Mouse (Mus musculus) neural tube, embryonic 12.5 days (tissue): ENCODE data around the gene Adam12. TPM values are rescaled to one million over a fixed set of nuclear protein-coding genes. Genes with fewer than 3 reads are reported as not detected.

Source experiments
- ATAC-seq: fragments of 200-750 bp; cut with Nextera tagmentation; 2 replicates; pipeline ENCODE4 v1.8.0; 2017; ENCODE audit warnings: low read depth, mild to moderate bottlenecking, moderate TSS enrichment, moderate library complexity; ENCODE audit not compliant: low FRiP score
- H3K27ac ChIP-seq: fragments of 300-500 bp; sonication (generic); 2 replicates; pipeline ENCODE4 v1.5.1; 2016
- H3K27me3 ChIP-seq: fragments of 300-500 bp; sonication (generic); replicated peaks from 2 replicates; pipeline ENCODE4 v1.6.1; 2016; ENCODE audit warnings: mild to moderate bottlenecking
- H3K36me3 ChIP-seq: fragments of 300-500 bp; sonication (generic); 2 replicates; pipeline ENCODE4 v1.6.1; 2016; ENCODE audit warnings: mild to moderate bottlenecking
- H3K4me1 ChIP-seq: fragments of 300-500 bp; sonication (generic); 2 replicates; pipeline ENCODE4 v1.6.1; 2016
- H3K4me2 ChIP-seq: fragments of 300-500 bp; sonication (generic); replicated peaks from 2 replicates; pipeline ENCODE4 v1.6.1; 2016; ENCODE audit warnings: mild to moderate bottlenecking
- H3K4me3 ChIP-seq: fragments of 300-500 bp; sonication (generic); 2 replicates; pipeline ENCODE4 v1.5.1; 2016
- H3K9ac ChIP-seq: fragments of 300-500 bp; sonication (generic); 2 replicates; pipeline ENCODE4 v1.6.1; 2016; ENCODE audit warnings: mild to moderate bottlenecking
- H3K9me3 ChIP-seq: fragments of 300-500 bp; sonication (generic); 2 replicates; pipeline ENCODE4 v1.6.1; 2016; ENCODE audit warnings: mild to moderate bottlenecking
- WGBS: fragments of 180-500 bp; shearing (Covaris S2); methylation state at CpG from one replicate; pipeline ENCODE4 v1.1.7; 2016; 5-methylcytosine and 5-hydroxymethylcytosine counted together
- polyA plus RNA-seq: library from polyadenylated mRNA; unstranded; fragments of >200 nt; fragmentation: Nextera tagmentation; extraction: Ambion mirVana; gene quantifications from 2 replicates; pipeline ENCODE4 v1.2.1, GENCODE M21; 2016

The Adam12 gene
- polyA plus RNA-seq, 1 experiment from 2014 or later = 3.9 TPM

DNA sequence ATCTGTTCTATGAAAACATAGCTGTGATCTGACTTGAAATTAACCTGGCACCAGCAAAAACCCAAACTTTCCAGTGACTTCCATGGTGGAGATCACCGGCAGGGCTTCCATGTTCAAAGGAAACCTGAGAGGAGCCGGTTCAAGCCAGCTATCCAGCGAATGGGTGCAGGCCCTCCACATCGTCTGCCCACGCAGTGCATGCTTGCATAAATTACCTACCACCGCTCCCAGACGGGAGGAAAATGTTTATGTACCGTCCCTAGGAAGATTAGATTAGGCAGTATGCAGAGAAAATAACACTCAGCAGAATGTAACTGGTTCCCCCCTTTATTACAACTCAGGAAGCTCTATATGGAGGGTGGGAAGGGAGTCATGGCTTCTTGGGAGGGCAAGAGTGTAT, 268.4 kb downstream of the Adam12 start:
- no peak overlapping the region for H3K9ac ChIP-seq
- H3K27me3 ChIP-seq = no peaks in the 10 kb centered on the region
- no peaks in the 10 kb centered on the region for H3K4me1 ChIP-seq
- ATAC-seq = no peak
- WGBS = 76% methylated on average over 8 of the region's 8 CpGs
- no peak overlapping the region for H3K4me2 ChIP-seq
- H3K36me3 ChIP-seq = no peaks in the 10 kb centered on the region
- no peaks in the 10 kb centered on the region for H3K9me3 ChIP-seq
- no peak overlapping the region for H3K4me3 ChIP-seq
- no peak overlapping the region for H3K27ac ChIP-seq

GRCm38 (mm10) chr7:133959200-133959599, 272.7 kb downstream of the Adam12 start:
- Histone ChIP-seq H3K4me1 (0 out of 2 replicates have a peak, but pooled peaks cover 5% of the 10 kb centered on the region), H3K36me3 (no peaks in the 10 kb centered on the region), H3K4me2 (no peak overlapping the region), H3K27ac (no peak overlapping the region), H3K4me3 (no peak overlapping the region), H3K9me3 (no peaks in the 10 kb centered on the region), H3K27me3 (no peaks in the 10 kb centered on the region), H3K9ac (no peak overlapping the region)
- 61% methylated on average over 4 of the region's 4 CpGs for WGBS
- ATAC-seq = no peak

DNA sequence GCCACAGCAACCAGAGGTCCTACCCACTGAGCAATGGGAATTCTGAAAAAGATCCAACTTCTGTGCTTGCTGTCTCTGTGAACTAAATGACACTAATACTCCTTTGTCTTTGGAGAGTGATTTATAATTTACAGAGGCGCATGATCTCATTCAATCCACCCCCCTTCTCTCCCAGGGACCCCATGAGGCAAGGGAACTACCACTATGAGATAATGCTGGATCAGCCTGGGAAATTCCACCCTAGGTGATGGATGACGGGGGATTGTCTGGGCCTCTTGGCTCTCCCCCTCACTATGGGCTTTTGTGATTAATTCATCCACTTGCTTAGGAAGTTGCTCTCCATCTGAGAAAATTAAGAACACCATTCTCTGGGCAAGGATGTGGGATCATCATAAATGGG, 274.1 kb downstream of the Adam12 start:
- ATAC-seq = no peak
- no peak overlapping the region for H3K4me2 ChIP-seq

GRCm38 (mm10) chr7:133954111-133955091, 277.5 kb downstream of the Adam12 start:
- 58% methylated on average over 9 of the region's 9 CpGs for WGBS
- Histone ChIP-seq H3K4me1 (0 out of 2 replicates have a peak, but pooled peaks cover 5% of the 10 kb centered on the region), H3K27me3 (no peaks in the 10 kb centered on the region), H3K4me3 (no peak overlapping the region), H3K36me3 (no peaks in the 10 kb centered on the region), H3K27ac (no peak overlapping the region), H3K9ac (no peak overlapping the region), H3K9me3 (no peaks in the 10 kb centered on the region), H3K4me2 (no peak overlapping the region)
- ATAC-seq = no peak

More for the DNA sequence above, 274.1 kb downstream of the Adam12 start:
- H3K9ac ChIP-seq = no peak overlapping the region
- no peaks in the 10 kb centered on the region for H3K36me3 ChIP-seq
- H3K4me1 ChIP-seq = 0 out of 2 replicates have a peak, but pooled peaks cover 5% of the 10 kb centered on the region
- WGBS = 41% methylated on average over 2 of the region's 2 CpGs
- no peak overlapping the region for H3K4me3 ChIP-seq
- H3K27me3 ChIP-seq = no peaks in the 10 kb centered on the region
- H3K27ac ChIP-seq = no peak overlapping the region
- no peaks in the 10 kb centered on the region for H3K9me3 ChIP-seq

GRCm38 (mm10) chr7:133951777-133952545, 280.0 kb downstream of the Adam12 start:
- Histone ChIP-seq H3K4me3 (no peak overlapping the region), H3K27me3 (no peaks in the 10 kb centered on the region), H3K9me3 (no peaks in the 10 kb centered on the region), H3K4me2 (no peak overlapping the region), H3K9ac (no peak overlapping the region), H3K36me3 (no peaks in the 10 kb centered on the region), H3K27ac (no peak overlapping the region), H3K4me1 (no peaks in the 10 kb centered on the region)
- WGBS = 90% methylated on average over 14 of the region's 14 CpGs
- ATAC-seq = no peak

DNA sequence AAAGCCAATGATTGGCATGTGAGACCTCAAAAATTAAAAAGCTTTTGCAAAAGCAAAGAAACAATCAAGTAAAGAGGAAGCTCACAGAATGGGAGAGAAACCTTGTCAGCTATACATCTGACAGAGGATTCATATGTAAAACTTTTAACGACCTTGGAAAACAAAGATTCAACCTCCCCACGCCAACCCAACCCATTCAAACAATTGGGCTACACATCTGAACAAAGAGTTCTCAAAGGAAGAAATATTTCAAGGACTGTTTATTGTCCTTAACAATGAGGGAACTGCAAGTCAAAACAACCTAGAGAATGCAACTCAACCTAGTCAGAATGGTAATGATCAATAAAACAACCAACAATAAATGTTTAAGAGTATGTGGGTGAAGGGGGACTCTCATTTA, 284.6 kb downstream of the Adam12 start:
- 30% methylated on average over 2 of the region's 2 CpGs for WGBS
- no peak for ATAC-seq

GRCm38 (mm10) chr7:133946757-133947345, 285.1 kb downstream of the Adam12 start:
- no peak overlapping the region for H3K4me3 ChIP-seq
- no peaks in the 10 kb centered on the region for H3K36me3 ChIP-seq
- WGBS = 16% methylated on average over 2 of the region's 2 CpGs
- H3K27ac ChIP-seq = no peak overlapping the region
- H3K9me3 ChIP-seq = no peaks in the 10 kb centered on the region
- no peak for ATAC-seq
- H3K9ac ChIP-seq = no peak overlapping the region
- no peaks in the 10 kb centered on the region for H3K27me3 ChIP-seq
- no peak overlapping the region for H3K4me2 ChIP-seq
- no peaks in the 10 kb centered on the region for H3K4me1 ChIP-seq

More for the DNA sequence above, 284.6 kb downstream of the Adam12 start:
- Histone ChIP-seq H3K4me3 (no peak overlapping the region), H3K9ac (no peak overlapping the region), H3K27me3 (no peaks in the 10 kb centered on the region), H3K4me1 (no peaks in the 10 kb centered on the region), H3K27ac (no peak overlapping the region), H3K4me2 (no peak overlapping the region), H3K9me3 (no peaks in the 10 kb centered on the region), H3K36me3 (no peaks in the 10 kb centered on the region)

- Histone ChIP-seq H3K9me3 (no peaks in the 10 kb centered on the region), H3K27ac (no peak overlapping the region), H3K9ac (no peak overlapping the region), H3K36me3 (no peaks in the 10 kb centered on the region), H3K4me1 (no peaks in the 10 kb centered on the region), H3K4me3 (no peak overlapping the region), H3K4me2 (no peak overlapping the region), H3K27me3 (no peaks in the 10 kb centered on the region)
- WGBS = 53% methylated on average over 4 of the region's 4 CpGs
- ATAC-seq = no peak
These were observed 285.8 kb downstream of the Adam12 start for GRCm38 (mm10) chr7:133946113-133946512.

- no peaks in the 10 kb centered on the region for H3K36me3 ChIP-seq
- no peaks in the 10 kb centered on the region for H3K9me3 ChIP-seq
- no peak overlapping the region for H3K4me2 ChIP-seq
- no peak overlapping the region for H3K4me3 ChIP-seq
- no peak overlapping the region for H3K27ac ChIP-seq
- H3K4me1 ChIP-seq = no peaks in the 10 kb centered on the region
- no peaks in the 10 kb centered on the region for H3K27me3 ChIP-seq
- ATAC-seq = no peak
- H3K9ac ChIP-seq = no peak overlapping the region
- WGBS = 78% methylated on average over 4 of the region's 4 CpGs
These were observed 291.5 kb downstream of the Adam12 start for GRCm38 (mm10) chr7:133940405-133940804.

DNA sequence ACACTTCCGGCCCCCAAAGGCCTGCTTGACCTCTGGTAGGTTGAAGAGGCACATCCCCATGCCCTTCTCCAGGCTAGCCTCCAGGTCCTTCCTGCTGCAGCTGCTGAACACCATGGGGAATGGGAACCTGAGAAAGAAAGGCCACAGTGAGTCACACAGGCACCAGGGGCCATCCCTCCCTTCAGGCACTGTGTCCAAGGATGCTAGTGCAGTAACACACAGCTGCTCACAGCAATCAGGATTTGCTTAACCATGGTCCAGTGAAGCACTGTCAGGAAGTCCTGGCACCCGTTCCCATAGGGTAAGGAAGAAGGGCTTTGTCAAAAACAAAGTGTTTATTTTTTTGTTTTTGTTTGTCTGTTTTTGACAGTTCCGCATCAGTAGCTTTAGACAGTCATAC, 294.5 kb downstream of the Adam12 start:
- Histone ChIP-seq H3K27me3 (no peaks in the 10 kb centered on the region), H3K4me2 (no peak overlapping the region), H3K9ac (no peak overlapping the region), H3K9me3 (no peaks in the 10 kb centered on the region), H3K4me1 (no peaks in the 10 kb centered on the region), H3K36me3 (no peaks in the 10 kb centered on the region), H3K27ac (no peak overlapping the region), H3K4me3 (no peak overlapping the region)
- WGBS = 85% methylated on average over 3 of the region's 3 CpGs
- ATAC-seq = no peak

DNA sequence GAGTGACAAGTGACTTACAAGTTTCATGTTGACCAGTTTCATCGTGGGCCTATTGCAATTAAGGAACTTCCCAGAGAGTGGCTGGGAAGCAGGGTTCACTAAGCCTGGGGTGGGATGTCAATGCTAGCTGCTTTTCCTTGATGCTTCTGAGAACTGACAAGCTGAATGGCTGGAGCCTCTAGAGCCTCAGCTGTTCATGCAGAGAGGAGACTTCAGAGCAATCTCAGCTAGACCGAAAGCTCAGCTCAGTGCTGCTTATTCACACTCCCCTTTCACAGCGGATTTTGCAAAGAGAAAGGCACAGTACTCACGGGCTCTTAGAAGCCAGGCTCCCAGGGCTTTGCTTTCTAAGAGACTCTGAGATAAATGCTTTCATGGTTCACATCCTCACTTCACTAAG, 295.6 kb downstream of the Adam12 start:
- no peaks in the 10 kb centered on the region for H3K36me3 ChIP-seq
- H3K9me3 ChIP-seq = no peaks in the 10 kb centered on the region
- no peak overlapping the region for H3K27ac ChIP-seq
- H3K4me1 ChIP-seq = no peaks in the 10 kb centered on the region
- ATAC-seq = no peak
- no peaks in the 10 kb centered on the region for H3K27me3 ChIP-seq
- H3K4me3 ChIP-seq = no peak overlapping the region
- H3K9ac ChIP-seq = no peak overlapping the region
- H3K4me2 ChIP-seq = no peak overlapping the region
- 51% methylated on average over 4 of the region's 4 CpGs for WGBS

DNA sequence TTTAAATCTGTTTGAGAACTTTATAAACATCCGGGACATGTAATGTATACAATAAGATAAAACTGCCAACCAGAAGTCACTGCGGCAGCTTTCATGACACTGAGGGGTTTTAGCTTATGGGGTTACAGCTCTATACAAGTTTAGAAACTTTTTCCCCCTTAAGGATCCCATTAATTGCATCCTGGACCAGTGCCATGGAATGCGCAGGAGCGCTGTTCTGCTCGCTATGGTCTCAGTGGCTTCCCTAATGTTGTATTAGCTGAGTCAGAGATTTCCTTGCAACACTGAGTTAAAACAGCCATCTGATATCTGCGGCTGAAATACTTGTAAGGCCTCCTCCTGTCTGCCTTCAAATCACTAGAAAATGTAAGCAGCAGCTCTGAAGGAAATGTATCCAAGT, 298.6 kb downstream of the Adam12 start:
- no peaks in the 10 kb centered on the region for H3K36me3 ChIP-seq
- H3K4me1 ChIP-seq = peaks cover 3% of the 10 kb centered on the region; the same call in 1 of the 2 replicates
- no peaks in the 10 kb centered on the region for H3K9me3 ChIP-seq
- no peaks in the 10 kb centered on the region for H3K27me3 ChIP-seq
- no peak overlapping the region for H3K27ac ChIP-seq
- H3K4me3 ChIP-seq = no peak overlapping the region
- no peak overlapping the region for H3K4me2 ChIP-seq
- H3K9ac ChIP-seq = no peak overlapping the region
- ATAC-seq = no peak
- 77% methylated on average over 6 of the region's 6 CpGs for WGBS
